Mouse (Mus musculus): ENCODE results near the gene Ccn6.

DNA sequence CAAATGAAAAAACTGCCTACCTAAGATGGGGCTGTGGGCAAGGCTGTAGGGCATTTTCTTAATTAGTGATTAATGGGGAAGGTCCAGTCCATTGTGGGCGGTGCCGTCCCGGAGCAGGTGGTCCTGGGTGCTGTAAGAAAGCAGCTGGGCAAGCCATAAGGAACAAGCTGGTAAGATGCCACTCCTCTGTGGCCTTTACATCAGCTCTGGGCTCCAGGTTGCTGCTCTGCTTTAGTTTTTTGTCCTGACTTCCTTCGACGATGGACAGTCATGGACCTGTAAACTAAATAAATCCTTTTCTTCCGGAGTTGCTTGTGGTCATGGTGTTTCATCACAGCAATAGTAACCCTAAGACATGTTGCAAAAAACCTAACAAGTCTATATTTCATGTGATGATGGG, 7.1 kb upstream of the Ccn6 start:
- TF ChIP-seq CTCF (IDR thresholded peaks at IDR 0.05): no peak
- TF ChIP-seq EP300 (IDR thresholded peaks at IDR 0.05; ENCODE audit: insufficient read depth, low read depth, low read length): no peak

Data from heart, adult 2 months (tissue).